Mouse (Mus musculus): ENCODE measurements around the gene Gng10.

Gene Gng10
- long read RNA-seq, experiment 1, transcript Gng10-201 (3 exons, 1,192 nt): major isoform, 34 of 35 reads
- long read RNA-seq, experiment 1, partial matches to known transcripts: 0 of 35 reads
- long read RNA-seq, experiment 1, other reads (novel, unspliced or antisense): 1 of 35 reads
- long read RNA-seq, experiment 2, transcript Gng10-201 (3 exons, 1,192 nt): major isoform, 79 of 82 reads
- long read RNA-seq, experiment 2, partial matches to known transcripts: 0 of 82 reads
- long read RNA-seq, experiment 2, other reads (novel, unspliced or antisense): 3 of 82 reads

- intact Hi-C loops (cut with DNase I): loop anchor here (5.0 kb wide), 1 partner anchor 33 kb away; the partner anchor contains the start of gene Gm20503
Observed at GRCm38 (mm10) chr4:59034918-59035785, at the start of gene Gng10. Gene Gng10, plus strand, starts transcription at chr4:59035088.

DNA sequence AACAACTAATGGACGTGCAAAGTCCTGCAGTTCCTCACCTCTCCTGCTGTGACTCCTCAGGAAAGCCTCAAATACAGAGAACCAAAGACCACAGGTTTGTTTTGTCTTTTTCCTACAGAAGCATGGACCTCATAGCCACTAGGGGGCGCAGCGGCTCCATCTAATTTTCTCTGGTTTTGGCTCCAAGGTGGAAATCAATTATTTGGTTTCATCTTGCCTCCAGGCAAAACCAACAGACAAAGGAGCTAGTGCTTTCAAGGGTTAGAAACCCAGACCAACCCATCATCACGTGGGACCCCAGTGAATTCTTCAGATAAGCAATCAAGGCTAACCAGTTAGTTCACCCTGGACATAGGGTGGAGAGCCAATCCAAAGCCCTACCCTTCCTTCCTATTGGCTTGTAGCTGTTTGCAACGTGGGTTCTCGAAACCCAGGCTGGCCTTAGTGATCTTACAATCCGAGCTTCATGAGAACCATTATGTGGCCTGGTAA lies 49.7 kb upstream of the Gng10 start:
- intact Hi-C loops (cut with DNase I): loop anchor here (1.0 to 2.0 kb wide), 2 partner anchors 14 to 51 kb away; no protein-coding TSS in a partner anchor

DNA sequence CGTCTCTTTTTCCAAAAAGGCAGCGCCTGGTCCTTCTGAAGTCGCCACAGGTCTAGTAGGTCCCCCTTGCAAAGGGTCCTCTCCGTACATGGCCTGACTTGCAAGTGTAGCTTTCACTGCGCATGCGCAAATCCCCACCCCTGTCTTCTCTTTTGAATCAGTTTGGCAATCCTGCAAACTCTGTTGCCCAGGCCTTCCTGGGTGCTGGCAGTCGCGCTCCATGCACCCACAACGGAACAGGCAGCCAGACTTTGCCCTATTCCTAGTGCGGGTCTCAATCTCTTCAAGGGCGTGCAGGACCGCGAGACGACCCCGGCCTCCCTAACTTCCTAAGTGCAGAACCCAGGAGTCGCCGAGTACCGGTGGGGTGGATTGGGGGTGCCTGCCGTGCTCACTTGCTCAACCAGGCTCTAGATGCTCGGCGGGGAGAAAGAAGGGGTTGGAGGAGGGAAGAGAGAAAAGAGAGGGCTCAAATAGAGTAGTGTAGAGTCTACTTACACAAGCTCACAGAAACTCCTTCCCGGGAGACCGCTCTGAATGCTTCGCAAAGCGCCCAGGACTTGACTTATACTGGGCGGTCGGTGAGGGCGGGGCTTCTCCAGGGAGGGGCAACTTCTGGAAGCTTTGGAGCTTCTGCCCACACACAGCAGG lies 48.2 kb upstream of the Gng10 start, which contains the start of gene Ptgr1:
TSS of gene Ptgr1 (minus strand) at position 580 of the 651 bp plus-strand sequence.
- intact Hi-C loops (cut with DNase I): no loop called here

DNA sequence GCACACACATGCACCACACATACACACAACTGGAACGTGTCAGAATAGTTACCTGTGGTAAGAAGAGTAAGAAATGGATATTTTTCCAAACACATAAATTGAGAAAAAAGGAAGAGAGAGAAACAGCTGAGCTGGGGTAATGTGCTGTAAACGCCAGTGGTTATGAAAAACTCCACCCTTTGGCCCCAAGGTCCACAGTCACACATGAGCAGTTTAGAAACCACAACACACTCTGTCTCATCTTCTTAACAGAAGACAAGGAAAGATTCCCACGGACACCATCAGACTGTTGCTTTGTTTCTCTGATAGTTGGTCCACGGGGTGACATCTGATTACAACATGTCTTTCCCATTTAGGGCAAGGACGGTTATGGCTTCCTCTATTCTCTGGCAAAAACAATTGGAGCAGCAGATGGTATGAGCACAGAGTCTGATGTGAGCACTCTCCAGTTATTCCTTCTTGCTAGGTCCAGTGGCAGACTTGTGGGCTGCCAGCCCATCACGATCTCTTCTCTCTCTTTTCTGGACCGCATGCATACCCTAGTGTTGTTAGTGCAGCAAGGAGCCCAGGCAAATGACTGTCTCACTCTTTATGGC lies 45.5 kb upstream of the Gng10 start:
- intact Hi-C loops (cut with DNase I): no loop called here

- intact Hi-C loops (cut with DNase I): no loop called here
Observed at GRCm38 (mm10) chr4:58990609-58991434, 44.1 kb upstream of the Gng10 start.

- intact Hi-C loops (cut with DNase I): no loop called here
Observed at GRCm38 (mm10) chr4:58992195-58992594, 42.7 kb upstream of the Gng10 start.

DNA sequence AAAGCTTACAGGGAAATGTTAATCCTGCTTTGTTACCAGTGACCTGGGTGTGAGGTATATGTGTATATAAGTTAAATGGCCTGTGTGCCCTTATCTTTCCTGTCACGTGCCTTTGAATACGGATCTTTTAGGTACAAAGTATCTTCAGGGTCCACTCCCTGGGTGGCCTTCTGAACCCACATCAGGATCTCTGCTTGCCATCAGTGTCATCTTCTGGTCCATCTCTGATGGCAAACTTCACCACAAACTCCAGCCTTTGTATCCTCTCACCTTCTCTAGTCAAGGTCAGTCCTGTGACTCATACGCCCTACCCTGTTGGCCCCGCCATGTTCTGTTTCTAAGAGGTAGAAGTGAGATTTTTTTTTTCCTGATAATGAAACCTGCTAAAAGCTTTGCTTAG lies 40.1 kb upstream of the Gng10 start, which contains the start of gene Dnajc25:
TSS of gene Dnajc25 (plus strand) at position 301 of the 400 bp plus-strand sequence.
- intact Hi-C loops (cut with DNase I): no loop called here

- intact Hi-C loops (cut with DNase I): no loop called here
Observed at GRCm38 (mm10) chr4:58995251-58995693, 39.6 kb upstream of the Gng10 start.

DNA sequence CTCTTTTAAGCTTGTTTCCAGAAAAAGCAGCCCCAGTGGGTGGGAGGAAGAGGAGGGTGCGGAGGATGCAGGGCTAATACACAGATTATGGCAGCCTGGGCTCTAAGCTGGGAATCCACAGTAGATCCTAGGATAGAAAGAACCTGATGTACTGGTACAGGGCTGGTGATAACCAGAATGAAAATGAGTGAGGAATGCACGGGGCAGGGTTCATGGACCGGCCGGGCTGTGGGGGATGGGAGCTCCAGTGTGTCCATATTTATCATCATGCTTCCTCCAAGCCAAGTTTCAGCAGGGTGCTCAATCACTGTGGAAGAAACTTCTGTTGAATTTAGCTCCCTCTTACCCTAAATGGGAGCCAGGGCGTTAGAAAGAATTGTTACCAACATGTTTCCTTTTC lies 37.8 kb upstream of the Gng10 start:
- intact Hi-C loops (cut with DNase I): no loop called here

GRCm38 (mm10) chr4:58998688-58999087 lies 36.2 kb upstream of the Gng10 start:
- intact Hi-C loops (cut with DNase I): loop anchor here (2.0 kb wide), 1 partner anchor 14 kb away; no protein-coding TSS in a partner anchor

DNA sequence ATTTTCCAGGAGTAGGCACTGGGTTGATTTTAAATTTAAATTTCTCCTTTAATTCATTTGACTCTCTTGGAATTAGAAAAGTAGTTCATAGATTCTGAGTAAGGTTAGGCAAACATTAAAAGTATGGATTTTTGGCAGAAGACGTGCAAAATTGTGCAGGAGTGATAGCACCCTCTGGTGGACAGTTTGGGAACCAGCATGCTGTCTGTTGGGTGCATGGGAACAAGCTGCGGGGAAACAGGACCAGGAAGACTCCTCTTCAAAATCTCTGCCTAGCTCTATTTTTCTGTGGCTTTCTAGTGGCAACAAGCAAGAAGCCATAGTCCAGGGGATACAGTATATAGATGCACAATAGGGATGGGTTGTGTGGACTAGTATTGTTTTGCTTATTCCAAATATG lies 35.2 kb upstream of the Gng10 start:
- intact Hi-C loops (cut with DNase I): loop anchor here (2.0 to 5.0 kb wide), 2 partner anchors 15 to 38 kb away; partner anchors contain the start of gene Gng10

- intact Hi-C loops (cut with DNase I): loop anchor here (5.0 kb wide), 1 partner anchor 37 kb away; the partner anchor contains the start of gene Gng10
Observed at GRCm38 (mm10) chr4:59000614-59001013, 34.3 kb upstream of the Gng10 start.

GRCm38 (mm10) chr4:59002948-59003805 lies 31.7 kb upstream of the Gng10 start, which contains the start of gene Gm20503:
Gene Gm20503, plus strand, starts transcription at chr4:59003210.
- intact Hi-C loops (cut with DNase I): loop anchor here (5.0 kb wide), 1 partner anchor 34 kb away; the partner anchor contains the start of gene Gng10

DNA sequence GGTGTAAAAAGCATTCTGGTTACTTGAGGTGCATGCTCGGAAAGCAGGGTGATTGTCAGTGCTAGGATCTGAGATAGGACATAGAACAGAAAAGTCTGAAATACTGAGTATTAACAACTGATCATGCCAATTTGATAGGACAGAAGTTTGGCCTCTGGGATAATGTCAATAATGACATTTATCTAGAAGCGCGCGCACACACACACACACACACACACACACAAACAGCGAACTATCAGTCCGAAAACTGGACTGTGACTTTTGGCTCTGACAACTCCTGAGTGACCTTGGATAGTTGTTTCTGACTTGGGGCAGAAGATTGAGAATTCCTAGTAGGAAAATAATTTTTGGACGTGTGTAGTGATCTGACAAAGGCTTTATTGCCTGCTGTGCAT lies 31.1 kb upstream of the Gng10 start:
- intact Hi-C loops (cut with DNase I): loop anchor here (5.0 kb wide), 1 partner anchor 33 kb away; the partner anchor contains the start of gene Gng10

DNA sequence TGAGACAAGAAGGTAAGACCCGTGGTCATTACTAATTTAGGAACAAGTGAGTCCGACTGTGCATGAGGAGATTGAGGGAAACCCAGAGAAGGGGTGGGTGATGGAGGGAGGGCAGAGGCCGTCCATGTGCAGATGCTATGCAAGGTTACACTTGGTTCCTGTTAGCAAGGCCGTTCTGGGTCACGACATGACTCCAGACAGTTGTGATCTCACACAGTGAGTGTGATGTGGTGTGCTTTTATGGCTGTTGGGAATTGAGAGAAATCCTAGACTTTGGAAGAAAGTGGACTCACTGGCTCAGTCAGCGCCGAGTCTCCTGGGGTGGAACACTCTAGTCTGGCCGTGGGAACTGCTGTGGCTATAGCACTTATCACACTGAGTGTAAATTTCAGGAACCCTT lies 28.7 kb upstream of the Gng10 start:
- intact Hi-C loops (cut with DNase I): no loop called here

- intact Hi-C loops (cut with DNase I): no loop called here
Observed at GRCm38 (mm10) chr4:59007016-59007415, 27.9 kb upstream of the Gng10 start.

DNA sequence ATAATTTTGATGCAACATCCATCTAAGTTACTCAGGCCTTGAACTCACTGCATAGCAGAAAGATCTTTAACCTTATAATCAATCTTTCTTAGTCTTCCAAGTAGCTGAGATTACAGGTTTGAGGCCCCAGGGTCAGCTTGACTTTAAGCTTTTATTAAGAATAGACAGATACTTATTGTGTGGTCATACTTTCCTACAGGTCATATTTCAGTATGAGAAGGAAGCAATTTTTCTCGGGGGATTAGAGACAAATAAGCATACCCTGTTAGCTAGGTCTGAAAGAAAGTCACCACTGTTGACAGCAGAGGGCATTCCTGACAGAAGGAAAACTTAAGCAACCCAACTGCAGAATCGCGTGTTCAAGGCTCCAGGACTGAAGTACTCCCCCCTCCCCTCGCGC lies 26.9 kb upstream of the Gng10 start:
- intact Hi-C loops (cut with DNase I): no loop called here

GRCm38 (mm10) chr4:59009186-59009585 lies 25.7 kb upstream of the Gng10 start:
- intact Hi-C loops (cut with DNase I): no loop called here

- intact Hi-C loops (cut with DNase I): no loop called here
Observed at GRCm38 (mm10) chr4:59009696-59010095, 25.2 kb upstream of the Gng10 start.

Data from adrenal gland (tissue).